Mouse (Mus musculus) heart, embryonic 10.5 days (tissue): ENCODE results near the gene A3galt2. TPM values are rescaled to one million over a fixed set of nuclear protein-coding genes. Genes with fewer than 3 reads are reported as not detected.

Source experiments
- polyA plus RNA-seq: library from polyadenylated mRNA; unstranded; fragments of >200 nt; fragmentation: Nextera tagmentation; extraction: Ambion mirVana; gene quantifications from 2 replicates; pipeline ENCODE4 v1.2.1, GENCODE M21; 2016

The A3galt2 gene
- polyA plus RNA-seq, 1 experiment from 2014 or later, result 0.04 TPM

Other genes starting within 250 kb of the A3galt2 start
- 5.0 and 5.1 TPM in 2 replicates for gene Zscan20, start 145.3 kb upstream of the A3galt2 start, polyA plus RNA-seq
- 0.30 and 0.57 TPM in 2 replicates for gene Tlr12, start 136.7 kb upstream of the A3galt2 start, polyA plus RNA-seq
- 24.5 and 35.2 TPM in 2 replicates for gene Phc2, start 100.7 kb upstream of the A3galt2 start, polyA plus RNA-seq
- 20.7 and 35.9 TPM in 2 replicates for gene Zfp362, start 50.7 kb downstream of the A3galt2 start, polyA plus RNA-seq
- gene Trim62, start 128.2 kb downstream of the A3galt2 start, polyA plus RNA-seq, result 4.1 and 6.5 TPM in 2 replicates
- gene Azin2, start 207.1 kb downstream of the A3galt2 start, polyA plus RNA-seq, result 4.0 and 4.7 TPM in 2 replicates
- 189 and 215 TPM in 2 replicates for gene Ak2, start 236.6 kb downstream of the A3galt2 start, polyA plus RNA-seq